Mouse (Mus musculus): ENCODE results near the gene Polr2b.

DNA sequence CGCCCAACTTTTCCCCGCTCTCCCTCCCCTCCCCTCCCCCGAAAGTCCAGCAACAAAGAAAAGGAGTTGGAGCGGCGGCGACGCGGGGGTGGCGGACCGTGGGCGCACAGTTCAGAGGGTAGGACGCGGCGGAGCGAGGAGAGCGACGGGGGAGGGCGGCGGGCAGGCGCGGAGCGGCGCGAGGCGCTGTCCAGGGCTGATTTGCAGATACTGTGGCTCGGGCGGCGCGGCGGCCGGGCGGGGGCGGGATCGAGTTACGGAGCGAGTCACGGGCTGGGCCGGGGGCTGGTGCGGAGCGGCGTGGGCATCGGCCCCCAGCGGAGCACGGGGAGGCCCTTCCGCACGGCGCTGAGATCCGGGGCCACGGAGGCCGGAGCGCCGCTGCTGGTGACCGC, 44.3 kb upstream of the Polr2b start:
- no peak for TF ChIP-seq CTCF (conservative IDR thresholded peaks at IDR 0.05; ENCODE audit: insufficient read depth, insufficient read length, low read depth, low read length)
- no peak for TF ChIP-seq POLR2A (IDR thresholded peaks at IDR 0.05; ENCODE audit: low read depth, low read length)

Measured in kidney, adult 2 months (tissue).